Mouse (Mus musculus) gonadal fat pad, adult 2 months (tissue): Measurements from ENCODE around the gene Ndc1. TPM values are rescaled to one million over a fixed set of nuclear protein-coding genes. Genes with fewer than 3 reads are reported as not detected.
"Not testable (repeated sequence)": the region's sequence is repeated elsewhere in the genome, so short reads cannot be mapped to it uniquely, and the experiment has no call there.

ENCODE experiments used
- DNase-seq: peaks from one replicate; pipeline ENCODE4 v3.0.0-alpha.2; 2012; ENCODE audit warnings: low read depth
- polyA plus RNA-seq: library from polyadenylated mRNA; depleted of rRNA; stranded (reverse); fragments of >200 nt; gene quantifications from 2 replicates; pipeline ENCODE4 v1.2.3, GENCODE M21; 2012; rRNA removed

Ndc1 gene
- 12.7 and 15.8 TPM in 2 replicates for polyA plus RNA-seq

GRCm38 (mm10) chr4:107367567-107368314, at the start of gene Ndc1:
TSS of gene Ndc1 (plus strand) at chr4:107367784.
- peak; percentile 61 for DNase-seq

GRCm38 (mm10) chr4:107318646-107319045, 48.9 kb upstream of the Ndc1 start:
- DNase-seq: no peak

DNA sequence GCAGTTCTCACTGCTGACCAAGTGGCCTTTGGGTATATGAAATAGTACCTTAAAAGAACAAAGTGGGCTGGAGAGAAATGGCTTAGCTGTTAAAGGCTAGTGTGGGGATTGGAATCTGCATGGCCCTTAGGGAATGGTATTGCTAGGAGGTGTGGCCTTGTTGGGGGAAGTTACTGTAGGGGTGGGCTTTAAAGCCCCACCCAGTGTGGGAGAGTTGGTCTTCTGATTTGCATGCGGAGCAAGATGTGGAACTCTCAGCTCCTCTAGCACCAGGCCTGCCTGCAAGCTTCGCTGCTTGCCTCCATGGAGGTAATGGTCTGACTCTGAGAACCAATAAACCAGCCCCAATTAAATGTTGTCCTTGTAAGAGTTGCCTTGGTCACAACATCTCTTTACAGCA, 46.5 kb upstream of the Ndc1 start:
- no peak for DNase-seq

DNA sequence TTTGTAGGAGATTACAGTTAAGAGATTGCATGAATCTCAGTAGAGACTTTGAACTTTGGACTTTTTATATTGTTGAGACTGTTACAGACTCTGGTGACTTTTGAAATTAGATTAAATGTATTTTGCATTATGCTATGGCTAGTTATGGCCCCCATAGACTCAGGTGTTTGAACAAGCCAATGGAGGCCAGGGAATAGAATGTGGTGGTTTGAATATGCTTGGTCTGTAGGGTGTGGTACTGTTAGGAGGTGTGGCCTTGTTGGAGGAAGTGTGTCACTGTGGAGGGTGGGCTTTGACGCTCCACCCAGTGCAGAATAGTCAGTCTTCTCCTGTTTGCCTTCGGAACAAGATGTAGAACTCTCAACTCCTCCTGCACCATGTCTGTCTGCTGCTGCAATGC, 44.5 kb upstream of the Ndc1 start:
- DNase-seq: no peak

DNA sequence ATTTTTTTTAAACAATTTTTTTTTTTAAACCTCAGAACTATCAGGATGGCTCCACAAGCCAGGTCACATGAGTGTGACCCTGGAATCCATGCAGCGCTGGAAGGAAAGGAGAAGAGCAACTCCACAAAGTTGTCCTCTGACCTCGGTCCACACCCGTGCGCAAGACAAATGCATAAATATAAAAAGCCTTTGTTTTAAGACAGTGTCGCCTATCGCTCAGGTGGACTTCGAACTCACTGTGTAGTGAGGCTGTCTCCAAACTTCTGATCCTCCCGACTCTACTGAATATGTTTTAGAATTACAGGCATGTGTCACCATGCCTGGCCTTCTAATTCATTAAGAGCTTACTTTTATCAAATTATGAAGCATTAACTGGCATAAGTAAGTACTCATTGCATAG, 39.1 kb upstream of the Ndc1 start:
- no peak for DNase-seq

GRCm38 (mm10) chr4:107333514-107333913, 34.1 kb upstream of the Ndc1 start:
- DNase-seq: no peak

DNA sequence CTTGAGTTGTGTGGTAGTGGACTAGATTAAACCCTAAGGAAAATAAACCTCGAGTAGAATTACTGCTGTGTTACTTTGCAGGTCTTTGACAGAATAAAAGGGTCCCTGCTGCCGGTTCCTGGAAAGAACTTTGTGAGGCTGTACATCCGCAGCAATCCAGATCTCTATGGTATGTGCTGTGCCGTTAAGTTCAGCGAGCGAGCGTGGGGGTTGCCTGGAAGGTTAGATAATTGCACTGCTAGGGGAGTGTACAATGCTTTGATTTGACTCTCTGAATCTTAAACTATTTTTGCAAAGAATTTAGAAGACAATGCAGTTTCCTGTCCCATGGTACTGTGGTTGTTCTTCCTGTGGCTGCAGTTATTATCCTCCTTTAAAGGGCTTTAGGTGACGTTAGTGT, 31.2 kb upstream of the Ndc1 start:
- no peak for DNase-seq

DNA sequence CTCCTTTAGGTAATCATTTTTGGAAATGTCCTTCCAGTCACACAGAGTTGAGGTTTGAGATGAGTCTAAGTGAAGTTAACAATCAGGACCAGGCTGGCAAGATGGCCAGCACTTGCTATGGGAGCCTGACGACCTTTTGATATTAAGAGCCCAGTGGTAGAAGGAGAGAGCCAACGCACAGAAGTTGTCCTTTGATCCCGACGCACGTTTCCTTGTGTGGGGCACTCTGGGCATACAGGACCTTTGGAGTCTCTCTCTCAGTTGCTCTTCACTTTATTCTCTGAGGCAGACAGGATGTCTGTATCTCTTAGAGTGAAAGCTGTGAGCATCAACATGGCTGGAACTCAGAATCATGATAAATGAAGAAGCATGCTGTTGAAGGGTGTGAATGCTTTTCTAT, 30.1 kb upstream of the Ndc1 start:
- no peak for DNase-seq

GRCm38 (mm10) chr4:107341354-107341753, 26.2 kb upstream of the Ndc1 start:
- DNase-seq: no peak

DNA sequence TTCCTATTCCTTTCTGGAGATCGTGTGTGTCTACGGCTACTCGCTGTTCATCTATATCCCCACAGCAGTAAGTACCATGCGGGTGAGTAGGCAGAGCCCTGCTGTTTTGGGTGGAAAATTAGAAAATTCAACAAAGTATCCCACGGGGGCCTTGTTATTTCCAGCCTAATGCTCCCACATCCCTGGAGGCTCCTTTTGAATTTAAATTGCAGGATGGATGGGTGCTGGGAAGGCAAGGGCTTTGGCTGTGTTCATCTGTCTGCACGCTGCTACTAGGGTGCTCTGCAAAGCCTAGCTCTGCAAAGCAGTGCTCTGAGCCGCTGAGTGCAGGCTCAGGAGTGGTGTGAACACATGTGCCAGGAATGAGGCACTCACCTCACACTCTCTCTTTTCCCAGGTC, 23.0 kb upstream of the Ndc1 start:
- DNase-seq: no peak

- DNase-seq: no peak
Measured at GRCm38 (mm10) chr4:107347221-107347620, 20.4 kb upstream of the Ndc1 start.

GRCm38 (mm10) chr4:107348529-107349310, 18.9 kb upstream of the Ndc1 start:
- no peak for DNase-seq

DNA sequence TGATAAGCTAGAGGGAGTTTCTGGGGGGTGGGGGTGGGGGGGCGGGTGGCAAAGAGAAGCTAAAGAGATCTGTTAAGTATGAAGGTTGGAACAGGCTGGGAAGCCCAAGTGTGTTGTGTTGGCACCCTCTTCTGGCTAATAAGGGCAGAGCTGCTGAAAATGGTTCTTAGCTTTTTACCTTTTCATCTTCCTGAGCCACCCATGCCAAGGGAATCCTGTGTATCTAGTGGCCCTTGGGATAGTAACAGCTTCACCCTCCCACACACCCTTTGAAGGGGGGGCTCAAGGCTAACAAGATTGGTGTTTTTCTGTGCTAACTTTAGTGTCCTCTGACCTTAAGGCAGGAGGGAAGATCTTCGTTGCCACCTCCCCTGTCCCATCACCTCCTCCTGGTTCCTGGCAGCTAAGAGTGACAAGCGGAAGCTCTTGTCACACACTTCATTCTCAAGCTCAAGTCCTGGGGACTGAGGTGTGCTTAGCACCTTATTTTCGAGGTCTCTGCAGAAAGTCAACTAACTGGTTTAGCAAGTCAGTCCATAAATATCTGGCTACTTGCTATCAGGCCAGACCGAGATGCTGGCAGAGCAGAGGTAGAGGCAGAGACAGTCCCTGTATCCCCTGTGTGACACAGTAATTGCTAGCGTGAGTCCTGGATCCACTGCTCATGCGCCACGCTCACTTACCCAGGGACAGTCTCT, 18.1 kb upstream of the Ndc1 start:
- no peak for DNase-seq

DNA sequence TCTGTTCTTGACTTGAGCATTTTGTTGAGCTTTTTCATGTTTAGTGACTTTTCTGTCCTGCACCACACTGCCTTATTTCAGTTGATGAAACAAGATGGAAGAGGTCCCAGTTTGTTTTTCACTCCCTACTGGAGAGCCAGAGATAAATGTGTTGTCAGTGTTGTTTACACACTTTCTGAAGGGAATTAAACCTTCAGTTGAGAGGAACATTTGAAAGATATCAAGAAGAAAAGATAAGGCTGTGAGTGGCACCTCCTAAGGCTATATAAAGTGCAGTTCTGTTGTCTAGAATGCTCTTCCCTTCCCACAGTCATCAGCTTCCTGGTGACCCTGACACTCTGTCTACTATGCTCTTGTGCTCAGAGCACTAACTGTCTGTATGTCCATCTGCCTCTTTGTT, 16.2 kb upstream of the Ndc1 start:
- DNase-seq: no peak

GRCm38 (mm10) chr4:107353612-107354011, 14.0 kb upstream of the Ndc1 start:
- no peak for DNase-seq

DNA sequence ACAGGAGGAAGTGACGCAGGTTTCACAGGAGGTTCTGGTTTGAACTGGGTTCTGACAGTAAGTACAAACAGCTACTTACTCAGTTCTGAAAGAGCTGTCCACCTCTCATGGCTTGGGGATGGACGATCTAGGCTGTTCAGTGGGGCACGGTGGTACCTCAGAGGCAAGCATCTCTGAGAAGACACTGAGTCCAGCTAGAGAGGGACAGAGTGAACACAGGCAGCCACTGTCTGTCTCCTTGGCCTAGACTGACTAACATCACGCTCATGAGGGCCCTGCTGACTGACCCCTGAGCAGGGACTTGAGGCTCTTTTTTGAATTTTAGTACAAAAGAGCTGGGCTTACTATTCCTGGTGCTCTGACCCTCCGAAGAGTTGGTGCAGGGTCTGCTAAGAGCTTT, 13.5 kb upstream of the Ndc1 start:
- DNase-seq: no peak

GRCm38 (mm10) chr4:107354543-107354942, 13.0 kb upstream of the Ndc1 start:
- DNase-seq: no peak

- DNase-seq: not testable (repeated sequence)
Measured at GRCm38 (mm10) chr4:107357172-107357571, 10.4 kb upstream of the Ndc1 start.

DNA sequence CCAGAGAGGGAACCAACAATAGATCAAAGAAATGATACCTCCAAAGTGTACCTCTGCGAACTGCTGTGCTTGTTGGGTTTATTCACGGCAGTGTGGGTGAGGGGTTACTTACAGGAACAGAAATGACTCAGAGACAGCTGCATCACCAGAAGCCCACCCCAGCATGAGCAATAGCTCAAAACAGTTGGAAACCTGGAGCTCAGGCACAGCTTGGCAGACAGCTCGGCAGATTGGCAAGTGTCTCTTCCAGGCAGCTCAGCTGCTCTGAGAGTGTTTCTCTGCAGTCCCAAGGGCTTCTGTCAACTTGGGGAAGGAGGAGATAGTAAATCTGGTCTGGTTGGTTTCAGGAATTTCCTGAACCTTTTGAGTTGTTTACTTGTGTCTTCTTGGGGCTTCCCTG, 9.1 kb upstream of the Ndc1 start:
- DNase-seq: no peak

DNA sequence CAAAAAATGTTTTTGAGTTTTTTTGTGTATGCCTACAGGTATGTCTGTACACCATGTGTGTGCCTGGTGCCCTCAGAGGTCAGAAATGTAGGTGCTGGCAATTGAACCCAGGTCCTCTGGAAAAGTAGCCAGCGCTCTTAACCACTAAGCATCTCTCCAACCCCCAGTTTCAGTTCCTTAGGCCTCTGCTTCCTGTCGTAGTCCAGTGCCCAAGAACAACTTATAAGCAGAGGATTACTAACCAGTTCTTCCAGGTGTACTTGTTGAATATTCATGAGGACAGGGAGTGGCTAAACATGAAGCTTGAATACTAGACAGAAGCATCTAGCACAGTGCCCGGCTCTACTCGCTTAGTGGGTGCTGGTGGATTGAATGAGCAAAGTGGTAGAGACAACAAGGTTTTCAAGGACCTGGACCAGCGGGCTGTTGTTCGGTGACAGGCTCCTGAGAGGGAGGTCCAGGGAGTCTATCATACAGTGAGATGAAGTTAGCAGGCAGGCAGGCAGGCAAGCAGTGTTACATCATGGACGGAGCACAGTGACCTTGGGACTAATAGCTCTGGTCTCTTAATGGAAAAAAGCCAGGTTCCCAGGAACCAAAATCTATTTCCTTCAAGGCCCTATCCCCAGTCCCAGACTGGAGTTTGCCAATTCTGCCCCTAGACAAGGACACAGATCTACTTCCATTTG, 7.0 kb upstream of the Ndc1 start:
- DNase-seq: no peak

- DNase-seq: no peak
Measured at GRCm38 (mm10) chr4:107362755-107363154, 4.8 kb upstream of the Ndc1 start.

DNA sequence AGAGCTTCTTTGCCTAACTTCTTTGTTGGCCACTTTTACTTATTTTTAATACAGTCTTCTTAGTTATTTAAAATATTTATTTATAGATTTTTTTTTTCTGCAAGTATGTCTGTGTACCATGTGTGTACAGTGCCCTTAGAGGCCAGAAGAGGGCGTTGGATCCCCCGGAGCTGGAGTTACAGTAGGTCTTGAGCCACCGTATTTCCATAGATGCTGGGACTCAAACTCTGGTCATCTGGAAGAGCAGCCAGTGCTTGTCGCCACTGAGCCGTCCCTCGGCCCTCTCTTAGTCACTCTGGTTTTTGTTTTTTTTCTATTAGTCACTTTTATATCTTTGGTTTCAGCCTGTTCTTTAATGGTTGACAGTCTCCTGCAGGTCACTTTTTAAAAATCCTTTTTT, 4.0 kb upstream of the Ndc1 start:
- no peak for DNase-seq
